Mouse (Mus musculus): ENCODE data around the gene Fxyd2.

DNA sequence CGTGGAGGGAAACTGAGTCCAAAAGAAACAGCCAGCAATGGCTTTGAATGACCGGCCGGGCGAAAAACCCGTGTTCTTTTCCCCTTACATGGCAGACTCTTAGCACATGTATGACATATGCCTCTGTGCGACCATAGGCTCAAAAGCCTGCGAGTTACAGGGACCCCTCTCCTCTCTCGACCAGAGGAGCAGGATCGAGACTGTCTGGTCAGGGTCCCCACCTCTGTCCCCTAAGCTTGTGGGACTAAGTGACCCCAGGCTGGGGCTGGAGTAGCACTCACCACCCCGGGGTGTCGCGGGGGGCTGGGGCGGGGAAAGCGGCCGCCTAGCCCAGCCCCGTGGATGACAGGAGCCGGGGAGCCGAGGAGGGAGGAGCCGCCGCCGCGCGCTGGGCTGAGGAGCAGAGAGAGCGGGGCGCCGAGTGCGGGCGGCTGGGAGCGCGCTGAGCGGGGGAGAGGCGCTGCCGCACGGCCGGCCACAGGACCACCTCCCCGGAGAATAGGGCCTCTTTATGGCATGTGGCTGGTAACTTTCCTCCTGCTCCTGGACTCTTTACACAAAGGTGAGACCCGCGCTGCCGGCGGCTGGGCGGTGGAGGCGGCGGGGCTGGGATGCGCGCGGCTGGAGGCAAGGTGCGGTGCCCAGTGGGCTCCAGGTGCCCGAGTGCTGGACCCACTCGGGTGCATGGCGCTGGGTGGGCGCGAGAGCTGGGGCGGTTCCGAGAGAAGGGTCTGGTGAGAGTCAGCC is 30.7 kb downstream of the Fxyd2 start:
- TF ChIP-seq POLR2A (IDR thresholded peaks at IDR 0.05; ENCODE audit: borderline replicate concordance, control insufficient read depth, low read depth, low read length): no peak
- no peak for TF ChIP-seq CTCF (IDR thresholded peaks at IDR 0.05; ENCODE audit: control insufficient read depth, insufficient read depth, low read length)

Data from bone marrow, adult 2 months (tissue).